Mouse (Mus musculus): ENCODE results near the gene Pex10.

The Pex10 gene

GRCm38 (mm10) chr4:155042606-155043288 is 24.1 kb upstream of the Pex10 start:
- ChIA-PET CTCF (interaction anchor here in 2 of 4 experiments (1.2 to 1.7 kb wide), 3 partner anchors 12 to 30 kb away, joined by 4 to 5 read pairs (median 4); no protein-coding TSS in a partner anchor), POLR2A (interaction anchor here in 2 of 4 experiments (0.7 to 1.3 kb wide), 3 partner anchors 82 to 991 kb away, joined by 3 read pairs; partner anchors contain the start of gene Hes5 (in 1 of the 2))

GRCm38 (mm10) chr4:155043289-155043625 is 23.6 kb upstream of the Pex10 start:
- ChIA-PET CTCF (interaction anchor here in 1 of 4 experiments (1.2 kb wide), 1 partner anchor 11 kb away, joined by 4 read pairs; no protein-coding TSS in a partner anchor), POLR2A (interaction anchor here in 2 of 4 experiments (0.6 to 1.0 kb wide), 2 partner anchors 11 to 406 kb away, joined by 3 read pairs; no protein-coding TSS in a partner anchor)

GRCm38 (mm10) chr4:155046636-155047035 is 20.2 kb upstream of the Pex10 start:
- POLR2A ChIA-PET: no interaction called here
- CTCF ChIA-PET: interaction anchor here in 1 of 4 experiments (0.7 kb wide), 2 partner anchors 461 to 486 kb away, joined by 4 to 6 read pairs; no protein-coding TSS in a partner anchor

GRCm38 (mm10) chr4:155050116-155050515 is 16.7 kb upstream of the Pex10 start:
- ChIA-PET POLR2A (interaction anchor here in 2 of 4 experiments (0.6 to 1.0 kb wide), 2 partner anchors 16 to 239 kb away, joined by 3 to 4 read pairs; no protein-coding TSS in a partner anchor), CTCF (interaction anchor here in 2 of 4 experiments (0.9 to 2.0 kb wide), 6 partner anchors 16 to 199 kb away, joined by 3 to 6 read pairs (median 4); partner anchors contain the start of gene Faap20 (in 1 of the 2))

- ChIA-PET CTCF (interaction anchor here in 3 of 4 experiments (0.6 to 2.8 kb wide), 11 partner anchors 9 to 609 kb away, joined by 3 to 13 read pairs (median 3); partner anchors contain the start of genes Faap20 (in 1 of the 3) and Pex10 (in 1 of the 3)), POLR2A (interaction anchor here in 2 of 4 experiments (1.0 to 1.5 kb wide), 2 partner anchors 10 to 193 kb away, joined by 3 to 7 read pairs; partner anchors contain the start of genes Faap20 (in 1 of the 2) and Pex10 (in 1 of the 2))
Measured at GRCm38 (mm10) chr4:155056724-155057123, 10.1 kb upstream of the Pex10 start, which contains the start of gene Plch2. Gene Plch2 (minus strand): TSS chr4:155056784.

GRCm38 (mm10) chr4:155058325-155058724 is 8.5 kb upstream of the Pex10 start:
- POLR2A ChIA-PET: interaction anchor here in 3 of 4 experiments (0.6 to 2.1 kb wide), 6 partner anchors 8 to 231 kb away, joined by 3 to 8 read pairs (median 3); partner anchors contain the start of genes Morn1 (in 2 of the 3), Rer1 (in 2 of the 3) and Pex10 (in 1 of the 3)
- CTCF ChIA-PET: interaction anchor here (0.5 to 1.7 kb wide), 15 partner anchors 8 to 1837 kb away, joined by 3 to 7 read pairs (median 3); partner anchors contain the start of genes Faap20 (in 1 of the 4) and Pex10 (in 1 of the 4)

- ChIA-PET POLR2A (interaction anchor here in 3 of 4 experiments (0.7 to 1.0 kb wide), 3 partner anchors 186 to 209 kb away, joined by 3 to 5 read pairs (median 3); no protein-coding TSS in a partner anchor), CTCF (interaction anchor here in 2 of 4 experiments (0.6 to 5.5 kb wide), 10 partner anchors 9 to 285 kb away, joined by 3 to 93 read pairs (median 5); no protein-coding TSS in a partner anchor)
Measured at GRCm38 (mm10) chr4:155063895-155064294, 2.9 kb upstream of the Pex10 start.

GRCm38 (mm10) chr4:155064474-155064873 is 2.3 kb upstream of the Pex10 start:
- CTCF ChIA-PET: interaction anchor here (0.5 to 5.5 kb wide), 15 partner anchors 10 to 286 kb away, joined by 3 to 93 read pairs (median 5); no protein-coding TSS in a partner anchor
- POLR2A ChIA-PET: interaction anchor here in 3 of 4 experiments (0.7 to 1.0 kb wide), 3 partner anchors 186 to 209 kb away, joined by 3 to 5 read pairs (median 3); no protein-coding TSS in a partner anchor

GRCm38 (mm10) chr4:155065970-155066833 is 614 bp upstream of the Pex10 start:
- POLR2A ChIA-PET: interaction anchor here (0.5 to 3.1 kb wide), 76 partner anchors 8 to 603 kb away, joined by 3 to 25 read pairs (median 5); partner anchors contain the start of genes Morn1 (in 3 of the 4), Rer1 (in 3 of the 4), Faap20 (in 2 of the 4) and Fam213b (in 2 of the 4)

GRCm38 (mm10) chr4:155068357-155068972 is 1.6 kb downstream of the Pex10 start:
- POLR2A ChIA-PET: interaction anchor here in 2 of 4 experiments (1.1 to 3.1 kb wide), 4 partner anchors 89 to 229 kb away, joined by 3 to 12 read pairs (median 6); partner anchors contain the start of gene Faap20 (in 1 of the 2)
- CTCF ChIA-PET: interaction anchor here in 1 of 4 experiments (0.7 to 4.2 kb wide), 2 partner anchors 169 to 181 kb away, joined by 3 to 38 read pairs; partner anchors contain the start of genes Faap20 and Fam213b

More at GRCm38 (mm10) chr4:155065970-155066833, 614 bp upstream of the Pex10 start:
- CTCF ChIA-PET: interaction anchor here (0.5 to 5.5 kb wide), 122 partner anchors 8 to 737 kb away, joined by 3 to 93 read pairs (median 5); partner anchors contain the start of genes Faap20 (in 3 of the 4), Morn1 (in 3 of the 4), Rer1 (in 3 of the 4) and Ttc34 (in 3 of the 4)

GRCm38 (mm10) chr4:155069191-155069590 is 2.4 kb downstream of the Pex10 start:
- ChIA-PET CTCF (interaction anchor here in 1 of 4 experiments (4.2 kb wide), 1 partner anchor 181 kb away, joined by 38 read pairs; the partner anchor contains the start of gene Faap20), POLR2A (no interaction called here)

- ChIA-PET POLR2A (interaction anchor here in 2 of 4 experiments (0.6 to 1.4 kb wide), 9 partner anchors 9 to 1250 kb away, joined by 3 to 7 read pairs (median 3); partner anchors contain the start of genes Morn1 (in 2 of the 2) and Rer1 (in 2 of the 2)), CTCF (interaction anchor here in 1 of 4 experiments (0.8 to 1.2 kb wide), 2 partner anchors 24 to 179 kb away, joined by 4 to 5 read pairs; no protein-coding TSS in a partner anchor)
Measured at GRCm38 (mm10) chr4:155070199-155070598, 3.4 kb downstream of the Pex10 start.

GRCm38 (mm10) chr4:155070921-155071320 is 4.1 kb downstream of the Pex10 start:
- ChIA-PET CTCF (interaction anchor here in 3 of 4 experiments (0.6 to 1.2 kb wide), 4 partner anchors 15 to 118 kb away, joined by 3 to 4 read pairs (median 4); partner anchors contain the start of genes Morn1 (in 1 of the 3) and Rer1 (in 1 of the 3)), POLR2A (interaction anchor here in 2 of 4 experiments (1.1 to 1.4 kb wide), 5 partner anchors 8 to 178 kb away, joined by 3 to 7 read pairs (median 3); partner anchors contain the start of gene Faap20 (in 1 of the 2))

GRCm38 (mm10) chr4:155074418-155074817 is 7.6 kb downstream of the Pex10 start:
- POLR2A ChIA-PET: interaction anchor here in 3 of 4 experiments (0.7 to 1.8 kb wide), 12 partner anchors 8 to 210 kb away, joined by 3 to 12 read pairs (median 4); partner anchors contain the start of genes Pex10 (in 3 of the 3), Morn1 (in 2 of the 3) and Rer1 (in 2 of the 3)

GRCm38 (mm10) chr4:155075137-155075536 is 8.3 kb downstream of the Pex10 start:
- POLR2A ChIA-PET: interaction anchor here in 3 of 4 experiments (0.5 to 2.0 kb wide), 17 partner anchors 8 to 211 kb away, joined by 3 to 12 read pairs (median 4); partner anchors contain the start of genes Pex10 (in 3 of the 3), Faap20 (in 2 of the 3), Morn1 (in 2 of the 3) and Rer1 (in 2 of the 3)
- CTCF ChIA-PET: interaction anchor here (0.5 to 3.3 kb wide), 27 partner anchors 9 to 247 kb away, joined by 3 to 20 read pairs (median 4); partner anchors contain the start of genes Faap20 (in 4 of the 4), Morn1 (in 2 of the 4), Pex10 (in 2 of the 4) and Rer1 (in 2 of the 4)

More at GRCm38 (mm10) chr4:155074418-155074817, 7.6 kb downstream of the Pex10 start:
- CTCF ChIA-PET: interaction anchor here (0.6 to 3.3 kb wide), 19 partner anchors 8 to 247 kb away, joined by 3 to 20 read pairs (median 5); partner anchors contain the start of genes Faap20 (in 3 of the 4), Morn1 (in 2 of the 4), Pex10 (in 2 of the 4) and Rer1 (in 2 of the 4)

Measured in embryonic stem cell, embryonic (primary cell).